ENCODE assay signal across 9 mouse cellular contexts in genomic region chr10:19932986-19933385, GRCm38 (mm10). TPM values are rescaled to one million over a fixed set of nuclear protein-coding genes. Genes with fewer than 3 reads are reported as not detected.
DNase-seq lines count a peak whose midpoint lies in the region; ATAC-seq and TF ChIP-seq lines count a peak whose summit lies in the region.
"Had no signal": no experiment of that assay in that cellular context is flagged by ENCODE, and none has a peak within 500 bp of the region (broad histone marks: within the 10 kb centered on the region; RNA-seq: fewer than 3 reads in every experiment).

No protein-coding gene starts in this region.

- peak overlapping the region; percentile 91 for H3K27ac ChIP-seq in heart, adult 2 months
- H3K27ac ChIP-seq in neural tube, embryonic 12.5 days = no peak overlapping the region
- no peak overlapping the region for H3K27ac ChIP-seq in limb, embryonic 13.5 days
- no peak overlapping the region for H3K27ac ChIP-seq in stomach, postnatal 0 days (replicated peaks)

- TF ChIP-seq CTCF in heart, adult 2 months (IDR thresholded peaks at IDR 0.05) = no peak
- TF ChIP-seq CTCF in stomach, postnatal 0 days (IDR thresholded peaks at IDR 0.05; ENCODE audit: low read depth) = no peak

- H3K9me3 ChIP-seq in neural tube, embryonic 12.5 days = no peaks in the 10 kb centered on the region
- no peaks in the 10 kb centered on the region for H3K9me3 ChIP-seq in limb, embryonic 13.5 days
- H3K9me3 ChIP-seq in stomach, postnatal 0 days (ENCODE audit: control insufficient read depth, low read length) = no peaks in the 10 kb centered on the region

- no peak for DNase-seq in heart, adult 2 months
- DNase-seq in heart, adult 8-10 months (ENCODE audit: low spot score) = no peak
- DNase-seq in neural tube, embryonic 10.5 days (ENCODE audit: extremely low spot score, low spot score) = no peak
- no peak for DNase-seq in stomach, postnatal 0 days (ENCODE audit: low spot score)
- no peak for DNase-seq in urinary bladder, adult 18-20 months (ENCODE audit: low spot score in 2 of 2)
- DNase-seq: B cell, adult 2 months had no signal

- 0 out of 2 replicates have a peak, but pooled peaks cover 2% of the 10 kb centered on the region for H3K79me2 ChIP-seq in heart, adult 2 months (replicated peaks; ENCODE audit: control insufficient read depth, insufficient read depth, low read length)

- H3K36me3 ChIP-seq in heart, adult 2 months (ENCODE audit: control insufficient read depth, insufficient read depth, low read length) = peaks cover 5% of the 10 kb centered on the region; the same call in 1 of the 2 replicates
- no peaks in the 10 kb centered on the region for H3K36me3 ChIP-seq in neural tube, embryonic 12.5 days
- no peaks in the 10 kb centered on the region for H3K36me3 ChIP-seq in limb, embryonic 13.5 days
- no peaks in the 10 kb centered on the region for H3K36me3 ChIP-seq in stomach, postnatal 0 days (ENCODE audit: control insufficient read depth, insufficient read depth, low read length)

- no peak for TF ChIP-seq POLR2A in heart, adult 2 months (IDR thresholded peaks at IDR 0.05; ENCODE audit: insufficient read depth, low read depth, low read length)

- H3K4me1 ChIP-seq in heart, adult 2 months (ENCODE audit: control insufficient read depth, insufficient read depth, low read length) = peaks cover 7% of the 10 kb centered on the region
- H3K4me1 ChIP-seq in neural tube, embryonic 12.5 days = peaks cover 15% of the 10 kb centered on the region
- peaks cover 32% of the 10 kb centered on the region for H3K4me1 ChIP-seq in limb, embryonic 13.5 days
- no peaks in the 10 kb centered on the region for H3K4me1 ChIP-seq in stomach, postnatal 0 days (replicated peaks; ENCODE audit: control insufficient read depth, insufficient read depth)

- peak overlapping the region; percentile 96 for H3K4me2 ChIP-seq in neural tube, embryonic 12.5 days (replicated peaks)
- H3K4me2 ChIP-seq in limb, embryonic 13.5 days (replicated peaks) = peak overlapping the region; percentile 91
- peak overlapping the region; percentile 93 for H3K4me2 ChIP-seq in stomach, postnatal 0 days (replicated peaks; ENCODE audit: low read depth)

- H3K4me3 ChIP-seq in heart, adult 2 months = peak overlapping the region; percentile 72
- H3K4me3 ChIP-seq in neural tube, embryonic 12.5 days = peak overlapping the region; percentile 77; the same call in 1 of the 2 replicates
- H3K4me3 ChIP-seq in limb, embryonic 13.5 days = peak overlapping the region; percentile 80; the same call in 1 of the 2 replicates
- H3K4me3 ChIP-seq in stomach, postnatal 0 days (ENCODE audit: low read depth, low read length) = peak overlapping the region; percentile 77

- WGBS in heart, adult 2 months = 44% methylated on average over 3 of the region's 3 CpGs
- WGBS in neural tube, embryonic 12.5 days = 45% methylated on average over 3 of the region's 3 CpGs
- 24% methylated on average over 3 of the region's 3 CpGs for WGBS in limb, embryonic 13.5 days
- 26% methylated on average over 3 of the region's 3 CpGs for WGBS in stomach, postnatal 0 days

- H3K27me3 ChIP-seq in heart, adult 2 months (ENCODE audit: control insufficient read depth, insufficient read depth, low read length) = no peaks in the 10 kb centered on the region
- H3K27me3 ChIP-seq in neural tube, embryonic 12.5 days (replicated peaks) = peaks cover 34% of the 10 kb centered on the region
- peaks cover 18% of the 10 kb centered on the region; the same call in 1 of the 2 replicates for H3K27me3 ChIP-seq in limb, embryonic 13.5 days
- H3K27me3 ChIP-seq in stomach, postnatal 0 days (ENCODE audit: control insufficient read depth, insufficient read depth, low read length) = no peaks in the 10 kb centered on the region

- TF ChIP-seq EP300 in heart, adult 2 months (IDR thresholded peaks at IDR 0.05; ENCODE audit: insufficient read depth, low read depth, low read length) = no peak
- TF ChIP-seq EP300 in stomach, postnatal 0 days (optimal IDR thresholded peaks at IDR 0.05) = no peak

- intact Hi-C loops in heart, adult 2 months (cut with DNase I) = loop anchor here (1.0 kb wide), 1 partner anchor 190 kb away; no protein-coding TSS in a partner anchor

- H3K9ac ChIP-seq in heart, adult 2 months (ENCODE audit: low read depth, low read length) = no peak overlapping the region
- no peak overlapping the region for H3K9ac ChIP-seq in neural tube, embryonic 12.5 days
- no peak overlapping the region for H3K9ac ChIP-seq in limb, embryonic 13.5 days
- no peak overlapping the region for H3K9ac ChIP-seq in stomach, postnatal 0 days (ENCODE audit: low read length)

- ATAC-seq in neural tube, embryonic 12.5 days (ENCODE audit: low FRiP score, low read depth) = no peak
- no peak for ATAC-seq in limb, embryonic 13.5 days (ENCODE audit: low FRiP score, low read depth)
- ATAC-seq in stomach, postnatal 0 days (ENCODE audit: low FRiP score, low TSS enrichment) = no peak
- ATAC-seq in frontal cortex, adult (ENCODE audit: low TSS enrichment) = no peak

RNA-seq across cellular contexts. Expression of gene Map3k5, which starts 1.3 kb away (rescaled TPM):
- total RNA-seq in heart, adult 2 months (2021) = 10 to 100 TPM; 42.6 to 45.3 TPM
- 7.6 and 11.9 TPM in 2 replicates for polyA plus RNA-seq in heart, adult 2 months (2012; rRNA removed)
- total RNA-seq in heart, adult 8-10 months (2022) = 10 to 100 TPM; 39.6 to 45.7 (median 40.9) TPM
- polyA plus RNA-seq in neural tube, embryonic 12.5 days (2016; fragmentation: Nextera tagmentation; extraction: Ambion mirVana) = 1.1 and 1.2 TPM in 2 replicates
- polyA plus RNA-seq in limb, embryonic 13.5 days (2015; fragmentation: Nextera tagmentation; extraction: Ambion mirVana) = 1.2 and 2.1 TPM in 2 replicates
- 2.4 and 3.1 TPM in 2 replicates for polyA plus RNA-seq in stomach, postnatal 0 days (2015; fragmentation: Nextera tagmentation; extraction: Ambion mirVana)

RNA-seq across cellular contexts. Expression of gene Pex7, which starts 25.5 kb away (rescaled TPM):
- total RNA-seq in heart, adult 2 months (2021) = 10 to 100 TPM; 32.5 to 32.8 TPM
- 37.6 and 59.0 TPM in 2 replicates for polyA plus RNA-seq in heart, adult 2 months (2012; rRNA removed)
- total RNA-seq in heart, adult 8-10 months (2022) = 10 to 100 TPM; 32.5 to 36.9 (median 34.6) TPM
- polyA plus RNA-seq in neural tube, embryonic 12.5 days (2016; fragmentation: Nextera tagmentation; extraction: Ambion mirVana) = 24.8 and 26.4 TPM in 2 replicates
- polyA plus RNA-seq in limb, embryonic 13.5 days (2015; fragmentation: Nextera tagmentation; extraction: Ambion mirVana) = 20.9 and 21.7 TPM in 2 replicates
- polyA plus RNA-seq in stomach, postnatal 0 days (2015; fragmentation: Nextera tagmentation; extraction: Ambion mirVana) = 56.0 and 60.8 TPM in 2 replicates
